In the genomic region with DNA sequence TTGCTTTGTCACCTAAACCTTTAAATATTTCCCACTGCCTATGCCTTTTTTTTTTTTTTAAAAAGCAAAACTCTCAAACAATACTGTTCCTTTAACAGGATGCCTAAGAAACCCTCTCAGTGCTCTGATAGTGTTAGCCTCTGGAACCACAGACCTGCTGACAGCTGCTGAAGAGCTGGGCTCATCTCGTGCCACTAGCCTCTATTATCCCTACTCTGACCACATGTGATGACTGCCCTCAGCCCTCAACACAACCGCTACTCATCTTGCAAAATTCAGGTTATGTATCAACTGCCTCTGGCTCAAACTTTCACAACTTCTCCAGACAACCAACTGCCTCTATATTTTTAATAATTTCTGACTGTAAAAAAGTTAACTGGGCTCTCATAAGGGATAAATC, we compare ENCODE assay signal across 27 mouse cellular contexts. TPM values are rescaled to one million over a fixed set of nuclear protein-coding genes. Genes with fewer than 3 reads are reported as not detected.
DNase-seq lines count a peak whose midpoint lies in the region; ATAC-seq lines count a peak whose summit lies in the region.
"Had no signal": no experiment of that assay in that cellular context is flagged by ENCODE, and none has a peak within 500 bp of the region (broad histone marks: within the 10 kb centered on the region; RNA-seq: fewer than 3 reads in every experiment).

No protein-coding gene starts in this region.

- no peak for ATAC-seq in heart, embryonic 14.5 days (ENCODE audit: insufficient number of reproducible peaks, insufficient read depth, low FRiP score, low read depth)
- ATAC-seq in megakaryocyte, adult 5-6 weeks (ENCODE audit: poor library complexity, severe bottlenecking): peak; percentile 86
- ATAC-seq: forebrain, embryonic 15.5 days had no signal

- peak overlapping the region; percentile 16; the same call in 1 of the 2 replicates for H3K4me2 ChIP-seq in heart, embryonic 14.5 days (ENCODE audit: low read length)
- H3K4me2 ChIP-seq: embryonic facial prominence, embryonic 15.5 days; forebrain, embryonic 15.5 days; hindbrain, embryonic 12.5 days; lung, embryonic 15.5 days; neural tube, embryonic 12.5 days had no signal

- no peaks in the 10 kb centered on the region for H3K9me3 ChIP-seq in heart, embryonic 14.5 days (ENCODE audit: control insufficient read depth, low read length)
- H3K9me3 ChIP-seq: embryonic facial prominence, embryonic 15.5 days; forebrain, embryonic 15.5 days; hindbrain, embryonic 12.5 days; limb, embryonic 10.5 days; lung, embryonic 15.5 days; midbrain, embryonic 10.5 days; neural tube, embryonic 12.5 days had no signal

- WGBS in heart, embryonic 14.5 days: 25% methylated on average over 2 of the region's 2 CpGs

- DNase-seq in heart, adult 8-10 months (ENCODE audit: low spot score): no peak
- DNase-seq in 3T3-L1 (ENCODE audit: low read depth, low spot score) (peak; percentile 35), NIH3T3 (ENCODE audit: low read depth) (peak; percentile 28)
- DNase-seq in kidney, adult 9 months: no peak
- DNase-seq in kidney, postnatal 25 days: no peak
- no peak for DNase-seq in spleen, postnatal 36 days (ENCODE audit: low spot score in 2 of 2)
- DNase-seq: adrenal gland, postnatal 14 days; B cell, adult 2 months; cerebellum, adult 8-10 months; heart, postnatal 10 days; kidney, adult 11 months; lung, postnatal 36 days; retina, postnatal 1 day; right cerebral cortex, postnatal 25 days; thymus, adult 18-20 months; thymus, postnatal 36 days had no signal

- peaks cover 0 to 24% of the 10 kb centered on the region in 2 experiments; a peak in 3 of 4 replicates for H3K4me1 ChIP-seq in heart, embryonic 14.5 days (ENCODE audit: control insufficient read depth in 2 of 2, insufficient read depth in 2 of 2, low read length in 2 of 2)
- H3K4me1 ChIP-seq: embryonic facial prominence, embryonic 15.5 days; forebrain, embryonic 15.5 days; hindbrain, embryonic 12.5 days; limb, embryonic 10.5 days; midbrain, embryonic 10.5 days; neural tube, embryonic 12.5 days had no signal

- no peak overlapping the region for H3K27ac ChIP-seq in heart, embryonic 14.5 days (replicated peaks in 1 of 2; ENCODE audit: control insufficient read depth in 1 of 2, insufficient read depth in 1 of 2, low read depth in 2 of 2, low read length in 2 of 2)
- H3K27ac ChIP-seq: embryonic facial prominence, embryonic 15.5 days; forebrain, embryonic 15.5 days; hindbrain, embryonic 12.5 days; kidney, postnatal 0 days; limb, embryonic 10.5 days; lung, embryonic 15.5 days; midbrain, embryonic 10.5 days; neural tube, embryonic 12.5 days had no signal

- no peak overlapping the region for H3K4me3 ChIP-seq in heart, embryonic 14.5 days (ENCODE audit: control insufficient read depth in 1 of 2, insufficient read depth in 1 of 2, low read depth in 1 of 2, low read length in 2 of 2)
- H3K4me3 ChIP-seq: embryonic facial prominence, embryonic 15.5 days; forebrain, embryonic 15.5 days; hindbrain, embryonic 12.5 days; limb, embryonic 10.5 days; lung, embryonic 15.5 days; midbrain, embryonic 10.5 days; neural tube, embryonic 12.5 days had no signal

- no peaks in the 10 kb centered on the region for H3K27me3 ChIP-seq in heart, embryonic 14.5 days (ENCODE audit: control insufficient read depth, insufficient read depth, low read length)
- H3K27me3 ChIP-seq: CH12.LX; embryonic facial prominence, embryonic 15.5 days; forebrain, embryonic 15.5 days; hindbrain, embryonic 12.5 days; lung, embryonic 15.5 days; neural tube, embryonic 12.5 days had no signal

- peaks cover 28% of the 10 kb centered on the region for H3K36me3 ChIP-seq in heart, embryonic 14.5 days (ENCODE audit: control insufficient read depth, insufficient read depth, low read length)

- no peak overlapping the region; the same call in 1 of the 2 replicates for H3K9ac ChIP-seq in heart, embryonic 14.5 days (ENCODE audit: low read length)
- H3K9ac ChIP-seq: embryonic facial prominence, embryonic 15.5 days; forebrain, embryonic 15.5 days; hindbrain, embryonic 12.5 days; lung, embryonic 15.5 days; neural tube, embryonic 12.5 days had no signal

RNA-seq across cellular contexts. Expression of a gene that starts 15.6 kb away (rescaled TPM):
- 304 and 317 TPM in 2 replicates for polyA plus RNA-seq in heart, embryonic 14.5 days (2014; fragmentation: Nextera tagmentation; extraction: Ambion mirVana)
- total RNA-seq in heart, adult 8-10 months (2022): 100 to 1,000 TPM in 2 of 4 experiments, 10 to 100 TPM in 2; 93.7 to 107 (median 101) TPM
- total RNA-seq in megakaryocyte, adult 5-6 weeks (2015): 1,201 and 1,297 TPM in 2 replicates
- 1,894 and 2,105 TPM in 2 replicates for total RNA-seq in megakaryocyte, adult 5-6 weeks (2017)

Comparison
In these comparisons a context has a peak if more than half of its experiments do, and no peak if none do; other contexts are left out.
1. DNase-seq: peak in 3T3-L1 (single experiment) and NIH3T3 (single experiment); none in heart, adult 8-10 months (single experiment), kidney, adult 9 months (single experiment), kidney, postnatal 25 days (0 of 2) and spleen, postnatal 36 days (0 of 2).
2. RNA of a gene that starts 15.6 kb away (total RNA-seq): 1,201 to 2,105 TPM in megakaryocyte, adult 5-6 weeks; 93.7 to 107 TPM in heart, adult 8-10 months; every median in the first group is over 10 times any median in the second.